Mouse (Mus musculus): ENCODE results near the gene Gcnt2.

GRCm38 (mm10) chr13:40901831-40902459 lies 42.4 kb downstream of the Gcnt2 start:
- TF ChIP-seq CTCF (IDR thresholded peaks at IDR 0.05; ENCODE audit: extremely low read depth, insufficient read depth, insufficient read length, insufficient replicate concordance) (no peak), POLR2A (IDR thresholded peaks at IDR 0.05; ENCODE audit: low read depth, low read length) (no peak)

All from spleen, adult 2 months (tissue).